Mouse (Mus musculus): ENCODE results near the gene Rhbdl3.

DNA sequence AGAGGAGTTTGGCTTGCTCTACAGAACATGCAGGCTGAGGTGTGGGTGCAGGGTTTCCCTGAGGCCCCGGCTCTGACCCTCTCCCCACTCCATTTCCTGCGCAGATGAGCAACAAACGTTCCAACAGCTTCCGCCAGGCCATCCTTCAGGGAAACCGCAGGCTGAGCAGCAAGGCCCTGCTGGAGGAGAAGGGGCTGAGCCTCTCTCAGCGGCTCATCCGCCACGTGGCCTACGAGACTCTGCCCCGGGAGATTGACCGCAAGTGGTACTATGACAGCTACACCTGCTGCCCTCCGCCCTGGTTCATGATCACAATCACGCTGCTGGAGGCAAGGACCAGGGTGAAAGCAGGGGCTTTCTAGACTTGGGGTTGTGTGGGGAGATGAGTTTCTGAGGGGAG, 22.5 kb downstream of the Rhbdl3 start:
- TF ChIP-seq CTCF (IDR thresholded peaks at IDR 0.05), result no peak
- no peak for TF ChIP-seq POLR2A (IDR thresholded peaks at IDR 0.05; ENCODE audit: insufficient read depth, low read depth, low read length)
